Mouse (Mus musculus): ENCODE data around the gene Scap.

- TF ChIP-seq POLR2A (IDR thresholded peaks at IDR 0.05; ENCODE audit: borderline replicate concordance, low read depth, low read length) (no peak), CTCF (IDR thresholded peaks at IDR 0.05; ENCODE audit: low read depth, low read length) (no peak)
Measured at GRCm38 (mm10) chr9:110345057-110345739, 12.1 kb downstream of the Scap start.

All from bone marrow macrophage, adult 2 months (primary cell).